Mouse (Mus musculus) embryo, embryonic 11 days (tissue): Measurements from ENCODE around the gene Scimp.

Experiments
- DNase-seq: peaks from one replicate; pipeline ENCODE4 v3.0.0-alpha.2; 2015

Scimp gene

GRCm38 (mm10) chr11:70812365-70812764, at the start of gene Scimp:
Gene Scimp, minus strand, starts transcription at chr11:70812586.
- no peak for DNase-seq

- no peak for DNase-seq
Observed at GRCm38 (mm10) chr11:70860371-70860770, 48.0 kb upstream of the Scimp start.

GRCm38 (mm10) chr11:70846029-70846428, 33.6 kb upstream of the Scimp start:
- DNase-seq, result no peak

- DNase-seq, result no peak
Observed at GRCm38 (mm10) chr11:70845457-70845978, 33.1 kb upstream of the Scimp start.

- peak; percentile 97 for DNase-seq
Observed at GRCm38 (mm10) chr11:70844559-70845456, 32.4 kb upstream of the Scimp start, which contains the start of gene Rabep1. Gene Rabep1, plus strand, starts transcription at chr11:70844778.

- DNase-seq, result peak; percentile 27
Observed at GRCm38 (mm10) chr11:70843701-70844551, 31.5 kb upstream of the Scimp start.

- no peak for DNase-seq
Observed at GRCm38 (mm10) chr11:70842983-70843382, 30.6 kb upstream of the Scimp start.

- no peak for DNase-seq
Observed at GRCm38 (mm10) chr11:70838610-70839009, 26.2 kb upstream of the Scimp start.

- no peak for DNase-seq
Observed at GRCm38 (mm10) chr11:70837031-70837430, 24.6 kb upstream of the Scimp start.

GRCm38 (mm10) chr11:70835381-70835831, 23.0 kb upstream of the Scimp start:
- no peak for DNase-seq

GRCm38 (mm10) chr11:70833831-70834230, 21.4 kb upstream of the Scimp start:
- DNase-seq, result no peak

- no peak for DNase-seq
Observed at GRCm38 (mm10) chr11:70833408-70833807, 21.0 kb upstream of the Scimp start.

- DNase-seq, result no peak
Observed at GRCm38 (mm10) chr11:70831201-70831600, 18.8 kb upstream of the Scimp start.

GRCm38 (mm10) chr11:70828975-70829615, 16.7 kb upstream of the Scimp start:
- DNase-seq, result no peak

- DNase-seq, result no peak
Observed at GRCm38 (mm10) chr11:70826207-70826606, 13.8 kb upstream of the Scimp start.

- DNase-seq, result peak; percentile 56
Observed at GRCm38 (mm10) chr11:70821728-70822591, 9.6 kb upstream of the Scimp start.

- no peak for DNase-seq
Observed at GRCm38 (mm10) chr11:70820120-70820519, 7.7 kb upstream of the Scimp start.

- DNase-seq, result no peak
Observed at GRCm38 (mm10) chr11:70816770-70817169, 4.4 kb upstream of the Scimp start.

GRCm38 (mm10) chr11:70815498-70816078, 3.2 kb upstream of the Scimp start:
- peak; percentile 72 for DNase-seq

GRCm38 (mm10) chr11:70815071-70815470, 2.7 kb upstream of the Scimp start:
- DNase-seq, result no peak
